Mouse (Mus musculus) MEL (cell line): ENCODE measurements at regions not wholly inside any gene's neighbourhood (a gene's known extent, or its start where the extent isn't known, plus 50 kb on each side); places are given as distances from the start of the nearest gene placed in this dataset.

ENCODE experiments used
- DNase-seq: peaks from one replicate; pipeline ENCODE4 v3.0.0; 2011; ENCODE audit warnings: low read depth, low spot score
- H3K27ac ChIP-seq: 2 replicates; pipeline ENCODE4 v1.5.1; 2012; ENCODE audit warnings: low read depth, mild to moderate bottlenecking, control low read depth, low read length, moderate library complexity; ENCODE audit not compliant: control insufficient read depth
- H3K27me3 ChIP-seq, 2 experiments: fragments of 150-350 bp in 1 of 2; sonication (generic) in 1 of 2; 2 replicates each; pipeline ENCODE4 v1.6.1; 2012; ENCODE audit warnings: low read length in 2 of 2, mild to moderate bottlenecking in 2 of 2, improper control_type of control experiment in 1 of 2, moderate library complexity in 1 of 2; ENCODE audit not compliant: insufficient read depth in 2 of 2, control insufficient read depth in 1 of 2
- H3K36me3 ChIP-seq, 2 experiments: 2 replicates each; pipeline ENCODE4 v1.6.1; 2012 to 2014; ENCODE audit warnings: low read length in 2 of 2, improper control_type of control experiment in 1 of 2, inconsistent platforms in 1 of 2, mild to moderate bottlenecking in 1 of 2; ENCODE audit not compliant: insufficient read depth in 2 of 2, control insufficient read depth in 1 of 2
- H3K4me1 ChIP-seq, 2 experiments: fragments of 150-350 bp in 1 of 2; sonication (generic) in 1 of 2; 2 replicates each; pipeline ENCODE4 v1.6.1; 2012; ENCODE audit warnings: low read length in 2 of 2, improper control_type of control experiment in 1 of 2, mild to moderate bottlenecking in 1 of 2; ENCODE audit not compliant: insufficient read depth in 2 of 2, control insufficient read depth in 1 of 2
- H3K4me3 ChIP-seq, 2 experiments: fragments of 150-350 bp in 1 of 2; sonication (generic) in 1 of 2; 2 replicates each; pipeline ENCODE4 v1.5.1; 2012; ENCODE audit warnings: low read depth in 2 of 2, low read length in 2 of 2, mild to moderate bottlenecking in 2 of 2, moderate library complexity in 2 of 2, control low read depth in 1 of 2, improper control_type of control experiment in 1 of 2; ENCODE audit not compliant: control insufficient read depth in 1 of 2, insufficient read depth in 1 of 2
- H3K79me2 ChIP-seq: 2 replicates; pipeline ENCODE4 v1.6.1; 2012; ENCODE audit warnings: mild to moderate bottlenecking, low read length, moderate library complexity; ENCODE audit not compliant: control insufficient read depth, poor library complexity, insufficient read depth
- H3K9ac ChIP-seq: 2 replicates; pipeline ENCODE4 v1.6.1; 2012; ENCODE audit warnings: low read depth, mild to moderate bottlenecking, control low read depth, low read length, moderate library complexity; ENCODE audit not compliant: control insufficient read depth, poor library complexity, severe bottlenecking
- H3K9me3 ChIP-seq: fragments of 150-350 bp; sonication (generic); replicated peaks from 2 replicates; pipeline ENCODE4 v1.6.1; 2012; ENCODE audit warnings: mild to moderate bottlenecking, low read length, improper control_type of control experiment, moderate library complexity; ENCODE audit not compliant: insufficient read depth
- BHLHE40 ChIP-seq: IDR thresholded peaks from 2 replicates; pipeline ENCODE4 v1.6.1; 2012; ENCODE audit warnings: low read depth, mild to moderate bottlenecking, inconsistent platforms, low read length, improper control_type of control experiment, borderline replicate concordance
- CTCF ChIP-seq, 3 experiments: IDR thresholded peaks in 2 of 3; conservative IDR thresholded peaks in 1 of 3; 2 replicates each; pipeline ENCODE4 v1.5.1; 2011 to 2012; ENCODE audit warnings: low read length in 3 of 3, low read depth in 2 of 3, mild to moderate bottlenecking in 2 of 3, improper control_type of control experiment in 1 of 3, inconsistent platforms in 1 of 3, mixed read lengths in 1 of 3, moderate library complexity in 1 of 3; ENCODE audit not compliant: control insufficient read depth in 1 of 3, insufficient read depth in 1 of 3, poor library complexity in 1 of 3, severe bottlenecking in 1 of 3
- EP300 ChIP-seq, 2 experiments: IDR thresholded peaks; 2 replicates each; pipeline ENCODE4 v1.6.1; 2011; ENCODE audit warnings: improper control_type of control experiment in 2 of 2, low read length in 2 of 2, low read depth in 1 of 2, mild to moderate bottlenecking in 1 of 2
- ETS1 ChIP-seq: IDR thresholded peaks from 2 replicates; pipeline ENCODE4 v1.6.1; 2012; ENCODE audit warnings: low read depth, mild to moderate bottlenecking, inconsistent platforms, low read length, improper control_type of control experiment, moderate library complexity
- GATA1 ChIP-seq: IDR thresholded peaks from 2 replicates; pipeline ENCODE4 v1.6.1; 2011; ENCODE audit warnings: low read depth, low read length, improper control_type of control experiment
- JUND ChIP-seq: IDR thresholded peaks from 2 replicates; pipeline ENCODE4 v1.6.1; 2011; ENCODE audit warnings: low read depth, mild to moderate bottlenecking, improper control_type of control experiment, low read length
- MAFK ChIP-seq: IDR thresholded peaks from 2 replicates; pipeline ENCODE4 v1.6.1; 2011; ENCODE audit warnings: low read depth, mild to moderate bottlenecking, low read length, improper control_type of control experiment, borderline replicate concordance
- MAX ChIP-seq: IDR thresholded peaks from 2 replicates; pipeline ENCODE4 v1.6.1; 2011; ENCODE audit warnings: low read length, improper control_type of control experiment
- MAZ ChIP-seq: IDR thresholded peaks from 2 replicates; pipeline ENCODE4 v1.6.1; 2012; ENCODE audit warnings: low read depth, mild to moderate bottlenecking, inconsistent platforms, low read length, improper control_type of control experiment
- MXI1 ChIP-seq: IDR thresholded peaks from 2 replicates; pipeline ENCODE4 v1.6.1; 2011; ENCODE audit warnings: mild to moderate bottlenecking, low read depth, low read length, improper control_type of control experiment
- MYB ChIP-seq: IDR thresholded peaks from 2 replicates; pipeline ENCODE4 v1.6.1; 2011; ENCODE audit warnings: mild to moderate bottlenecking, low read depth, low read length, improper control_type of control experiment
- POLR2AphosphoS2 ChIP-seq: IDR thresholded peaks from 2 replicates; pipeline ENCODE4 v1.6.1; 2011; ENCODE audit warnings: low read length, improper control_type of control experiment
- RAD21 ChIP-seq: IDR thresholded peaks from 2 replicates; pipeline ENCODE4 v1.6.1; 2011; ENCODE audit warnings: mild to moderate bottlenecking, low read depth, low read length, improper control_type of control experiment
- RCOR1 ChIP-seq: IDR thresholded peaks from 2 replicates; pipeline ENCODE4 v1.6.1; 2012; ENCODE audit warnings: low read depth, mild to moderate bottlenecking, inconsistent platforms, low read length, improper control_type of control experiment
- SIN3A ChIP-seq: IDR thresholded peaks from 2 replicates; pipeline ENCODE4 v1.6.1; 2012; ENCODE audit warnings: low read length, improper control_type of control experiment, inconsistent platforms
- SMC3 ChIP-seq: IDR thresholded peaks from 2 replicates; pipeline ENCODE4 v1.6.1; 2011; ENCODE audit warnings: low read depth, low read length, improper control_type of control experiment
- TAL1 ChIP-seq: IDR thresholded peaks from 2 replicates; pipeline ENCODE4 v1.6.1; 2012; ENCODE audit warnings: mild to moderate bottlenecking, inconsistent platforms, low read length, moderate library complexity, mixed read lengths
- TBP ChIP-seq: IDR thresholded peaks from 2 replicates; pipeline ENCODE4 v1.8.0; 2011; ENCODE audit warnings: low read depth, low read length, improper control_type of control experiment
- TCF12 ChIP-seq: IDR thresholded peaks from 2 replicates; pipeline ENCODE4 v1.6.1; 2014; ENCODE audit warnings: low read depth, mild to moderate bottlenecking, inconsistent platforms, low read length, improper control_type of control experiment, moderate library complexity
- USF1 ChIP-seq: IDR thresholded peaks from 2 replicates; pipeline ENCODE4 v1.6.1; 2014; ENCODE audit warnings: low read depth, mild to moderate bottlenecking, inconsistent platforms, low read length, improper control_type of control experiment, moderate library complexity
- USF2 ChIP-seq, 2 experiments: IDR thresholded peaks; 2 replicates each; pipeline ENCODE4 v1.6.1; 2011 to 2012; ENCODE audit warnings: improper control_type of control experiment in 2 of 2, low read length in 2 of 2, borderline replicate concordance in 1 of 2, inconsistent platforms in 1 of 2, low read depth in 1 of 2, mild to moderate bottlenecking in 1 of 2; ENCODE audit not compliant: insufficient read depth in 1 of 2
- ZC3H11A ChIP-seq: IDR thresholded peaks from 2 replicates; pipeline ENCODE4 v1.6.1; 2012; ENCODE audit warnings: low read depth, mild to moderate bottlenecking, inconsistent platforms, low read length, improper control_type of control experiment
- ZKSCAN1 ChIP-seq: IDR thresholded peaks from 2 replicates; pipeline ENCODE4 v1.6.1; 2012; ENCODE audit warnings: low read depth, mild to moderate bottlenecking, inconsistent platforms, low read length, improper control_type of control experiment, moderate library complexity
- ZNF384 ChIP-seq: IDR thresholded peaks from 2 replicates; pipeline ENCODE4 v1.6.1; 2012; ENCODE audit warnings: low read depth, mild to moderate bottlenecking, inconsistent platforms, low read length, improper control_type of control experiment

DNA sequence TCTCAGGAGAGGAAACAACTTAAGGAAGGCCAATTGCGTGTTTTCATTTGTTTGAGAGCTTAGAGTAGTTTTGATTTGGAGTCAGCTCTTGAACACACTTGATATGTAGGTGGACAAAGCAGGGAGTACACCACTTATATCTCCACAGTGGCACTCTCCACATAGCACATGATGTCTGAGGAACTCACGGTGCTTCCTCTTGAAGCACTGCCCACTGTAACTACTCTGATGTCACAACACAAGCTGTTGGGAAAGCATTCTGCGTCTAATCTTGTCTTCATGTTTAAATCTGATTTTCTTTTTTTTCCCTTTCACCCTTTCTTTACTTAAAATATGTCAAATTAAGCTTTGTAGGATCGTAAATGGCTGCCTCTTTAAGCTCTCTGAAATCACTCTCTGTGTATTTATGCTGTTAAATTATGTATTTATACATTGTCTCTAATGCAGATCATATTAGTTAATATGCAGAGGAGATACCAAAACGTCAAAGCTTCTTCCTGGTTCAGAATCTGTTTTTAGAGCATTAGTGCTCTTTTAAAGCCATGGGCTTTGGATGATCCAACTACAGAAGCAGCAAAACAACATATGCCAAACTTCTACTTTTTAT is 442.4 kb upstream of the Arglu1 start:
- Histone ChIP-seq H3K27ac (no peak overlapping the region), H3K4me3 (no peak overlapping the region), H3K4me1 (no peaks in the 10 kb centered on the region), H3K79me2 (no peaks in the 10 kb centered on the region), H3K9ac (no peak overlapping the region), H3K36me3 (no peaks in the 10 kb centered on the region), H3K9me3 (no peaks in the 10 kb centered on the region), H3K27me3 (no peaks in the 10 kb centered on the region)
- TF ChIP-seq MXI1 = no peak
- no peak for TF ChIP-seq USF2 (IDR thresholded peaks at IDR 0.05; ENCODE audit: borderline replicate concordance in 1 of 2, insufficient read depth in 1 of 2, low read depth in 1 of 2, low read length in 2 of 2)
- no peak for TF ChIP-seq ZNF384
- TF ChIP-seq CTCF (IDR thresholded peaks at IDR 0.05 in 2 of 3, conservative IDR thresholded peaks at IDR 0.05 in 1 of 3; ENCODE audit: control insufficient read depth in 1 of 3, insufficient read depth in 1 of 3, low read depth in 2 of 3, low read length in 3 of 3, poor library complexity in 1 of 3, severe bottlenecking in 1 of 3) = no peak
- no peak for TF ChIP-seq USF1
- TF ChIP-seq JUND = no peak
- no peak for TF ChIP-seq MAFK
- TF ChIP-seq ZKSCAN1 = no peak
- TF ChIP-seq EP300 (IDR thresholded peaks at IDR 0.05; ENCODE audit: low read depth in 1 of 2, low read length in 2 of 2) = no peak
- no peak for TF ChIP-seq POLR2AphosphoS2
- no peak for TF ChIP-seq SIN3A
- no peak for TF ChIP-seq TBP
- TF ChIP-seq TCF12 = no peak
- no peak for TF ChIP-seq ETS1
- TF ChIP-seq MAX = no peak
- no peak for TF ChIP-seq MAZ
- DNase-seq = no peak

DNA sequence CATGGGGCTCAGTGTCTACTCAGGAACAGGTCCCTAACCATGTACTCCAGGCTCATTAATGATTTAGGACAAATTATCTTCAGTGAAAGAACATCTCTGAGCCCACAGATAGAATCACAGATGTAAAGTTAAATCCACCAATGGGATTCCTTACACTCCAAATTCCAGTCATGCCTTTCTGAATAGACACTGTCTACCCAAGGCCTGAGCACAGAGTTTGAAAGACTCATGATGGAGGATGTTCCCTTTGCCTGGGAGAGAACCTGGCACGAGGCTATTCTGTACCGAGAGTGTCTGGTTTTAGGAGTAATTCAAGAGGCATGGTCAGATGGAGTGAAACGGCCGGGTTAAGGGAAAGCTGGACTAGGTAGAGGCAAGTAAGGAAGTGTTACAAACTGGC is 440.9 kb upstream of the Arglu1 start:
- Histone ChIP-seq H3K9ac (no peak overlapping the region), H3K79me2 (no peaks in the 10 kb centered on the region), H3K27ac (no peak overlapping the region), H3K27me3 (no peaks in the 10 kb centered on the region), H3K9me3 (no peaks in the 10 kb centered on the region), H3K4me3 (no peak overlapping the region), H3K4me1 (no peaks in the 10 kb centered on the region), H3K36me3 (no peaks in the 10 kb centered on the region)
- DNase-seq = no peak
- TF ChIP-seq TBP (no peak), EP300 (IDR thresholded peaks at IDR 0.05; ENCODE audit: low read depth in 1 of 2, low read length in 2 of 2) (no peak), ZC3H11A (no peak), SMC3 (no peak), MAFK (no peak), MYB (no peak), ETS1 (no peak), BHLHE40 (no peak), RAD21 (no peak), TAL1 (no peak), ZNF384 (no peak), RCOR1 (no peak), GATA1 (no peak)
